Mouse (Mus musculus) testis, postnatal 14 days (tissue): ENCODE data around the gene Kcnc4.

Source experiments
- DNase-seq: peaks from one replicate; pipeline ENCODE4 v3.0.0; 2021; ENCODE audit warnings: low spot score

The Kcnc4 gene

GRCm38 (mm10) chr3:107458104-107458503, 1.2 kb downstream of the Kcnc4 start:
- no peak for DNase-seq

DNA sequence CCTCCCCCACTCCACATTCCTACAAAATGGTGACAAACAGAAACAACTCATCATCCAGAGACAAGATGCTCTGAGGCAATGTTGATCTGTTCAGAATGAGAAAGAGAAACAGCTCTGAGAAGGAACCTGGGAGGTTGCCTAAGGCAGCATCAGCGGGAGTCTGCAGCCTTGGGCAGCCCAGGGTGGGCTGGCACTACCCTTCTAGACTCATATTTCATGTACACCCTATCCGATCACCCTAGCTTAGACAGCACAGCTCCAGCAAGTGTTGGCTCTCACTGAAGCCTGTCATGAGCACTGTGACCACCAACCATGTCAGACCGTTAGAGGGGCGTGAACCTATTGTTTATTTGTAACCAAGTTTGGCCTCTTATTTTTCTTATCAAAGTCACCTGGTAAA, 5.1 kb downstream of the Kcnc4 start:
- DNase-seq = no peak

DNA sequence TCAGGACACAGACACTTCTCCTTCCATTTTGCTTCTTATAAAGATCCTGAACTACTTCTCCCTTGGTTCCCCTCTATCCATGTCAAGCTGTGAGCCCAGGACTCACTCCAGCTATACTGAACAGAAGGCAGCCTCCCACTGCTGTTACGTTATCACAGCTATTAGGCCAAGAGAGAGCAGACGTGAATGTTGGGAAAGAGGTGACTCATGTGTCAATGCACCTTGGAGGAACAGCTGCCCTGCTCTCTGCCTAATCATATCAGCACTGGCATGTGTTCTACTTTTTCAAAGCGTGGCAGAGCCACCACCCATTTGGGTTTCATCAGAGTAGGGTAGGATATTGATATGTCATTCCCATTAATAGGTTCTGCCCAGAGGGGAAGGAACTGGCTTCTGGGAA, 12.5 kb downstream of the Kcnc4 start:
- DNase-seq = no peak

DNA sequence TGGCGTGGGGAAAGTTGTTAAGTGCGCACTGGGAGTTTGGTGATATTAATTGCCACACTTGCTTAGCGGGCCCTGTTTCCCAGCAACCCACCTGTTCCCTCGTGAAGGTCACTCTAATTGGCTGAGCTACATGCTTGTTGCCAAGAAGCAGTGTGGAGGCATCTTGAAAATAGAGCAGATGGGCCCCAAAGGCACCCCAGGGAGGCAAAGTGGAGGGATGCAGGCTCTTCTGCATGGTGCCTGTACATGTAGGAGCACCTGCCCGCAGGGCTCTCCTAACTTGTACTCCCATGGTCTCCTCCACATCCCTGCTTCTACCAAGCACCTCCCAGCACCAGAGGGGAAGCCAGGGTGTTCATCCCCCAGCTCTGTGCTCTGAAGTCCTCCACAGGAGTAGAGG, 15.5 kb downstream of the Kcnc4 start:
- no peak for DNase-seq

DNA sequence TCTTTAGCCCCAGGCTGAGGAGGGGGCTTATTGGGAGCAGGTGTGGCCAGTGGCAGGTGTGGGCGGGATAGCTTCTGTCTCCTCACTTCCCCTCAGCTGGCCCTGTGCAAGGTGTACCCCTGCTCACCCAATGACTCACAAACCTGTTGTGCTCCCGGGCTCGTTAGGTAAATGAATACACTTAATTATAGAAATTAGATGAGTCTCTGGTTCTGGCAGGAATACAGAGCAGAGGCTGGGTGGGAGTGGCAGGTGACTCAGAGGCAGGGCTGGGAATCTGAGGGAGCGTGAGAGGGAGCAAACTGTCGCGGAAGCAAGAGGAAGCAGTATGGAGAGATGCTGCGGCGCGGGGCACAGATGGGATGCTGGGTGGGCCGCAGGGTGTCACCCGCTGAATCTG, 17.2 kb downstream of the Kcnc4 start:
- DNase-seq = no peak

- no peak for DNase-seq
These were observed 18.0 kb downstream of the Kcnc4 start for GRCm38 (mm10) chr3:107441306-107441705.

GRCm38 (mm10) chr3:107439280-107439679, 20.1 kb downstream of the Kcnc4 start:
- no peak for DNase-seq

- DNase-seq = no peak
These were observed 21.7 kb downstream of the Kcnc4 start for GRCm38 (mm10) chr3:107437666-107438065.

- DNase-seq = no peak
These were observed 22.9 kb downstream of the Kcnc4 start for GRCm38 (mm10) chr3:107436434-107436833.

- DNase-seq = no peak
These were observed 25.7 kb downstream of the Kcnc4 start for GRCm38 (mm10) chr3:107433614-107434013.

GRCm38 (mm10) chr3:107431268-107431667, 28.1 kb downstream of the Kcnc4 start:
- no peak for DNase-seq

DNA sequence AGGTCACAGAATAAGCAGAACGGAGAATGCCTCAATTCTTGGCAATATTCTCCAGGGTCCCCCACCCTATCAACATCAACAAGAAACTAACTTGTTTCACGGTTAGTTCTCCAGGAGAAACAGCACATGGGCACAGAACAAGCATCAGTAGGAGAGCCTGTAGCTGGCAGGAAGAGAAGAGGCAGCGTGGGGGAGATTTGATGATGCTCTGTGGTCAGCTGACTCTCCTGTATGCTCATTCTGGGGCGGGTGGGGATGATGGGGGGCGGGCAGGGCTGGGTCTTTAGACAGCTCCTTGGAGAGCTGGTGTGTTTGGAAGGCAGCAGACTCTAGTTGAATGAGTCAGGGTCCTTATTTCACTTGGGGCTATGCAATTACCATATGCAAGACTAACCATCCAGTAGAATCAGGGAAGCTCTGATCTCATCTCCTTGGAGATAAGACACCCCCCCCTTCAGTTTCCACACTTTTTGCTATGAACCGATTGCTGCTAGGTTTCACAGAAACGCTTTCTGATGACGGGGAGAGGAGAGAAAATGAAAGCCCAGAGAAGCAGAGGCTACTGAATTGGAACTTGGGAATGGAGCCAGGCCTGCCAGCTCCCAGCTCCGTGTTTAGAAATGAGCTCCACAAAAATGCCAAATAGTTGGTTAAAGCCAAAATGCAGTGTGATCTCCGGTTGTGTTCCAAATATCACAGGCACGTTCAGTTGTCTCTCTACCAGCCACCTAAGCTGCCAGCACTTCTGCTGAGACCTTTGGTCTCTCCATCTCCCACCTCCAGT, 34.9 kb downstream of the Kcnc4 start:
- DNase-seq = no peak

GRCm38 (mm10) chr3:107420156-107420555, 39.2 kb downstream of the Kcnc4 start:
- DNase-seq = no peak

- DNase-seq = no peak
These were observed 42.1 kb downstream of the Kcnc4 start for GRCm38 (mm10) chr3:107417287-107417644.

DNA sequence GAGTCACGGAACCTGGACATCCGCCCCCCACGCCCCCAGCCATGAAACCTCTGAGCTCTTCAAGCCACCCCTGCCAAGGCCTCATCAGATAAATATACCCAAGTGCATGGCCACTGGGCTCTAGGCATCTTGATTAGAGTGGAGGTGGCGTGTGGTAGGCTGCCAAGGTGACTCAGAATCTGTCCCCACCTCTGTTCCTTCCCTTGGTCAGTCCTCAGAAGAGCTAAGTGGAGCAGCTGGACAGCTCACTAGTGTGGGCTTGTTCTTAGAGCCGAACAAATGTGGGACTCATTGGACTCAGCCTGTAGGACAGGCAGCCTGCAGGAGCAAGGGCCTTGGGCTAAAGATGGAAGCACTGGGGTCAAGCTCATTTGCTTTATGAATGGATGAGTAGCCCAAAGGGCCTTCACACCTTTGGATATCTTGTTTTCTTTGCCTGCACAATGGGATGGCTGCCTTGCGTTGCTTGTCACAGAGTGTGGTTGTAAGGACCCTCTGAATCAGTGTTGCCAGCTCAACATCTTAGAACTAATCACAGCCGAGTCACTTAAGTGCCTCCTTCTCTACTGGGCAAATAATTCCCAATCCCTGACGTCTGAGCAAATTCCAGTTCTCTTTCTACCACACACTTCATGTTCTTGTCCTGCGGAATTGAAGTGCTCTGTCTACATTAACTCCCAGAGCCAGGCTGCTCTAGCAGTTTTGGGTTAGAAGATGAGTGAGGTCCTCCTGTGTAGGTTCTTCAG, 42.6 kb downstream of the Kcnc4 start:
- no peak for DNase-seq

GRCm38 (mm10) chr3:107413093-107413492, 46.3 kb downstream of the Kcnc4 start:
- no peak for DNase-seq

GRCm38 (mm10) chr3:107412509-107412908, 46.8 kb downstream of the Kcnc4 start:
- DNase-seq = no peak

DNA sequence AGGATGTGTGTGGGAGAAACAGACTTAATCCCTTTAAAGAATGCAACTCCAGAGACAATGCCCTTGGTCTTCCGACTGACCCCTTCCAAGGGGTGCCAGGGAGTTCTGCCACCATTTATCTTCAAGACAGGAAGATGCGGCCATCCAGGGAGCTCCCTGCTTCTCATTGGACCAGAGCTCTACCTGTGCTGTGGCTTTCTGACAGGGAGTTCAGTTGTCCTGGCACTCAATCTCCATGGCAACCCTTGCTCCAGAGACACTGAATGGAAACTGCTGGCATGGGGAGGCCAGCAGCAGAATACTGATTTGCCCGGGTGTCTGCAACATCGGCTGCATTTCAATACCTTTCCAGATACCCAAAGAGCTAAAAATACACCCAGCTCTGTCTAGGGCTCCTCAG, 47.7 kb downstream of the Kcnc4 start:
- DNase-seq = no peak

DNA sequence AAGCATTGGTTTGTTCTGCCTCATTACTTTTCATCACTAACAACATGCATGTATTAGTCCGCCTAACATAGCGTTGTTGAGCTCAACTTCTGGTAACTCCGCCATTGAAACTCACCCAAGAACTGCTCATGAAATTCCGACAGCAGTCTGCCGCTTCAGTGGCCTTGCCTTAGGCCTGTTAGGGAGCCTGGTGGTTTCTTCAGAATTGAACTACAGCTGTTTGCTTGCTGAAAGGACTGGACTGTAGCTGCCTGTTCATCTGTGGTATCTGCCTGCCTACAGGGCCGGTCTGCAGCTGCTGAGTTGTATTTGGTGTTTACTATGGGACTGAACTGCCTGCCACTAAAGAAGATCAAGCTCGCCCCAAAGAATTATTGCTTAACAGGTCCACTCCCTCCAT, 58.0 kb downstream of the Kcnc4 start:
- DNase-seq = no peak

GRCm38 (mm10) chr3:107399991-107400640, 59.2 kb downstream of the Kcnc4 start:
- DNase-seq = no peak

GRCm38 (mm10) chr3:107391198-107391597, 68.2 kb downstream of the Kcnc4 start:
- no peak for DNase-seq
